Mouse (Mus musculus): Measurements from ENCODE around the gene Cinp. TPM values are rescaled to one million over a fixed set of nuclear protein-coding genes. Genes with fewer than 3 reads are reported as not detected.

Cinp gene
- total RNA-seq, 4 experiments from 2014 or later: 22.3 to 24.5 (median 22.8) TPM

- DNase-seq (ENCODE audit: low spot score in 2 of 2): no peak
Observed at GRCm38 (mm10) chr12:110835182-110835581, 53.8 kb downstream of the Cinp start.

GRCm38 (mm10) chr12:110830293-110831024 is 58.5 kb downstream of the Cinp start:
- no peak for DNase-seq (ENCODE audit: low spot score in 2 of 2)

- DNase-seq (ENCODE audit: low spot score in 2 of 2): no peak
Observed at GRCm38 (mm10) chr12:110828908-110829307, 60.0 kb downstream of the Cinp start.

Other genes with a start within 250 kb of the Cinp start
- gene 1700001K19Rik, start 206.5 kb downstream of the Cinp start, total RNA-seq (2022): under 1 TPM in 1 of 4 experiments, not detected in 3; 0.80 TPM
- 10 to 100 TPM; 30.5 to 74.5 (median 56.1) TPM for gene Hsp90aa1, start 186.4 kb downstream of the Cinp start, total RNA-seq (2022)
- gene Wdr20, start 151.2 kb downstream of the Cinp start, total RNA-seq (2022): 10 to 100 TPM; 13.3 to 19.9 (median 15.9) TPM
- under 1 TPM in 2 of 4 experiments, not detected in 2; 0.35 to 0.52 TPM for gene Mok, start 48.2 kb downstream of the Cinp start, total RNA-seq (2022)
- gene Zfp839, start 38.9 kb downstream of the Cinp start, total RNA-seq (2022): 1 to 10 TPM; 7.8 to 9.6 (median 8.4) TPM
- 1 to 10 TPM; 2.8 to 3.2 (median 2.8) TPM for gene Tecpr2, start 119 bp upstream of the Cinp start, total RNA-seq (2022)
- gene Ankrd9, start 89.9 kb upstream of the Cinp start, total RNA-seq (2022): 100 to 1,000 TPM; 147 to 209 (median 152) TPM
- 1 to 10 TPM; 5.5 to 6.9 (median 5.8) TPM for gene Rcor1, start 150.2 kb upstream of the Cinp start, total RNA-seq (2022)